Mouse (Mus musculus): ENCODE data around the gene Tcf23.

DNA sequence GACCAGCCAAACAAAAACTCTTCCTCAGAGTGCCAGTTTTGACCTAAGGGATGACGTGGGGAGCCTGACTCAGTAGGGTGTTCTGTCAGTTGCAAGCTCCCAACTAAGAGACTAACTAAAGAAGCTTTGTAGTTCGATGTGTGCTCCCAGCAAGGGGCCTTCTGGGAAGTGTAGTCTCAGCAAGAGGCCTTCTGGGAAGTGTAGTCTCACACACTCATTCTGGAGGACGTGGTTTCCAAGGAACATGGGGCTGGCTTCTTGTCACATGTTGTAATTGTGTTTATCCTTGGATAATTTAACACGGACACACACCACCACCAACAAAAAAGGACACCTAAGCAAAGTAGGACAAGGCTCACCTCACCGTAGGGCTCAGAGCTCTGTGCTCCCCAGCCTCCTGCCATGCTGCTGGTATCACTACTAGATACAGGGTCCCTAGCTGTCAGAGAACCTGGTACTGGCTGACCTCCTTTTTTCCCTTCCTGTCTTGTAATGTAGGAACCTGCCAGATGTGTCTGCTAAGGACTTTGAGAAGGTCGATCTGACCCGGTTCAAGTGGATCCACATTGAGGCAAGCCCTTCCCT is 40.4 kb upstream of the Tcf23 start:
- TF ChIP-seq CTCF (IDR thresholded peaks at IDR 0.05; ENCODE audit: low read depth) (no peak), EP300 (IDR thresholded peaks at IDR 0.05; ENCODE audit: low read depth) (no peak)

Data from liver, embryonic 14.5 days (tissue).